Mouse (Mus musculus) limb, embryonic 13.5 days (tissue): ENCODE results near the gene Lmod1. TPM values are rescaled to one million over a fixed set of nuclear protein-coding genes. Genes with fewer than 3 reads are reported as not detected.
"Not testable (repeated sequence)": the region's sequence is repeated elsewhere in the genome, so short reads cannot be mapped to it uniquely, and the experiment has no call there.

Source experiments
- ATAC-seq: fragments of 200-750 bp; cut with Nextera tagmentation; 2 replicates; pipeline ENCODE4 v1.8.0; 2017; ENCODE audit warnings: low read depth, moderate number of reproducible peaks, moderate TSS enrichment; ENCODE audit not compliant: low FRiP score
- H3K27ac ChIP-seq: fragments of 300-500 bp; sonication (generic); 2 replicates; pipeline ENCODE4 v1.5.1; 2015; ENCODE audit warnings: inconsistent platforms, mild to moderate bottlenecking, moderate library complexity
- H3K27me3 ChIP-seq: fragments of 300-500 bp; sonication (generic); 2 replicates; pipeline ENCODE4 v1.6.1; 2015; ENCODE audit warnings: mild to moderate bottlenecking, inconsistent platforms
- H3K36me3 ChIP-seq: fragments of 300-500 bp; sonication (generic); 2 replicates; pipeline ENCODE4 v1.6.1; 2015; ENCODE audit warnings: inconsistent platforms, mild to moderate bottlenecking, moderate library complexity
- H3K4me1 ChIP-seq: fragments of 300-500 bp; sonication (generic); 2 replicates; pipeline ENCODE4 v1.6.1; 2015; ENCODE audit warnings: inconsistent platforms
- H3K4me2 ChIP-seq: fragments of 300-500 bp; sonication (generic); replicated peaks from 2 replicates; pipeline ENCODE4 v1.6.1; 2015; ENCODE audit warnings: inconsistent platforms, mild to moderate bottlenecking, moderate library complexity
- H3K4me3 ChIP-seq: fragments of 300-500 bp; sonication (generic); 2 replicates; pipeline ENCODE4 v1.5.1; 2015; ENCODE audit warnings: moderate library complexity, mild to moderate bottlenecking, inconsistent platforms
- H3K9ac ChIP-seq: fragments of 300-500 bp; sonication (generic); 2 replicates; pipeline ENCODE4 v1.6.1; 2015; ENCODE audit warnings: mild to moderate bottlenecking, inconsistent platforms
- H3K9me3 ChIP-seq: fragments of 300-500 bp; sonication (generic); 2 replicates; pipeline ENCODE4 v1.6.1; 2016; ENCODE audit warnings: inconsistent platforms
- WGBS: fragments of 180-500 bp; shearing (Covaris S2); methylation state at CpG from one replicate; pipeline ENCODE4 v1.1.7; 2015; 5-methylcytosine and 5-hydroxymethylcytosine counted together
- polyA plus RNA-seq: library from polyadenylated mRNA; unstranded; fragments of >200 nt; fragmentation: Nextera tagmentation; extraction: Ambion mirVana; gene quantifications from 2 replicates; pipeline ENCODE4 v1.2.1, GENCODE M21; 2015

The Lmod1 gene
- polyA plus RNA-seq, 1 experiment from 2014 or later, result 0.37 TPM

- ATAC-seq, result no peak
- no peak overlapping the region for H3K27ac ChIP-seq
- no peak overlapping the region for H3K9ac ChIP-seq
- 75% methylated on average over 15 of the region's 15 CpGs for WGBS
- H3K27me3 ChIP-seq, result no peaks in the 10 kb centered on the region
- no peak overlapping the region for H3K4me3 ChIP-seq
- H3K9me3 ChIP-seq, result no peaks in the 10 kb centered on the region
- H3K36me3 ChIP-seq, result peaks cover 39% of the 10 kb centered on the region
- H3K4me2 ChIP-seq, result no peak overlapping the region
- peaks cover 2% of the 10 kb centered on the region for H3K4me1 ChIP-seq
Observed at GRCm38 (mm10) chr1:135380071-135380991, 55.7 kb downstream of the Lmod1 start.

- not testable (repeated sequence) for H3K9me3 ChIP-seq, H3K4me1 ChIP-seq, H3K27ac ChIP-seq, H3K4me3 ChIP-seq, H3K27me3 ChIP-seq, H3K4me2 ChIP-seq, H3K9ac ChIP-seq, ATAC-seq
- WGBS, result 66% methylated on average over 6 of the region's 6 CpGs
- peaks cover 51% of the 10 kb centered on the region for H3K36me3 ChIP-seq
Observed at GRCm38 (mm10) chr1:135381560-135381959, 57.0 kb downstream of the Lmod1 start.

GRCm38 (mm10) chr1:135384171-135384570 is 59.6 kb downstream of the Lmod1 start:
- H3K9me3 ChIP-seq, result no peaks in the 10 kb centered on the region
- no peak for ATAC-seq
- peaks cover 77% of the 10 kb centered on the region for H3K36me3 ChIP-seq
- H3K27me3 ChIP-seq, result no peaks in the 10 kb centered on the region
- no peak overlapping the region for H3K27ac ChIP-seq
- no peak overlapping the region for H3K4me3 ChIP-seq
- H3K9ac ChIP-seq, result no peak overlapping the region
- whole genome bisulfite sequencing, result 98% methylated on average over 5 of the region's 5 CpGs
- H3K4me2 ChIP-seq, result no peak overlapping the region
- no peaks in the 10 kb centered on the region for H3K4me1 ChIP-seq

- no peak for ATAC-seq
- H3K36me3 ChIP-seq, result peaks cover 87% of the 10 kb centered on the region
- no peak overlapping the region for H3K4me3 ChIP-seq
- H3K27me3 ChIP-seq, result no peaks in the 10 kb centered on the region
- H3K4me1 ChIP-seq, result no peaks in the 10 kb centered on the region
- WGBS, result 89% methylated on average over 9 of the region's 9 CpGs
- no peaks in the 10 kb centered on the region for H3K9me3 ChIP-seq
- H3K9ac ChIP-seq, result no peak overlapping the region
- H3K27ac ChIP-seq, result no peak overlapping the region
- H3K4me2 ChIP-seq, result no peak overlapping the region
Observed at GRCm38 (mm10) chr1:135385161-135385560, 60.6 kb downstream of the Lmod1 start.

GRCm38 (mm10) chr1:135399466-135399865 is 74.9 kb downstream of the Lmod1 start:
- H3K27me3 ChIP-seq, result no peaks in the 10 kb centered on the region
- H3K9ac ChIP-seq, result no peak overlapping the region
- no peak overlapping the region for H3K4me2 ChIP-seq
- no peak for ATAC-seq
- H3K36me3 ChIP-seq, result peaks cover 90% of the 10 kb centered on the region
- H3K4me3 ChIP-seq, result no peak overlapping the region
- no peaks in the 10 kb centered on the region for H3K9me3 ChIP-seq
- 90% methylated on average over 5 of the region's 5 CpGs for WGBS
- H3K27ac ChIP-seq, result no peak overlapping the region
- H3K4me1 ChIP-seq, result no peaks in the 10 kb centered on the region

GRCm38 (mm10) chr1:135401452-135402110 is 77.0 kb downstream of the Lmod1 start:
- no peak overlapping the region for H3K4me3 ChIP-seq
- 96% methylated on average over 3 of the region's 3 CpGs for WGBS
- no peak for ATAC-seq
- peaks cover 90% of the 10 kb centered on the region for H3K36me3 ChIP-seq
- H3K9me3 ChIP-seq, result no peaks in the 10 kb centered on the region
- H3K27me3 ChIP-seq, result no peaks in the 10 kb centered on the region
- H3K4me1 ChIP-seq, result no peaks in the 10 kb centered on the region
- no peak overlapping the region for H3K4me2 ChIP-seq
- H3K27ac ChIP-seq, result no peak overlapping the region
- H3K9ac ChIP-seq, result no peak overlapping the region

- H3K4me2 ChIP-seq, result no peak overlapping the region
- H3K4me1 ChIP-seq, result no peaks in the 10 kb centered on the region
- no peak overlapping the region for H3K4me3 ChIP-seq
- H3K36me3 ChIP-seq, result peaks cover 96% of the 10 kb centered on the region
- H3K27me3 ChIP-seq, result no peaks in the 10 kb centered on the region
- no peak overlapping the region for H3K9ac ChIP-seq
- no peak overlapping the region for H3K27ac ChIP-seq
- no peak for ATAC-seq
- 89% methylated on average over 7 of the region's 7 CpGs for WGBS
- no peaks in the 10 kb centered on the region for H3K9me3 ChIP-seq
Observed at GRCm38 (mm10) chr1:135405356-135405755, 80.7 kb downstream of the Lmod1 start.

- H3K4me3 ChIP-seq, result no peak overlapping the region
- ATAC-seq, result no peak
- no peaks in the 10 kb centered on the region for H3K9me3 ChIP-seq
- no peak overlapping the region for H3K9ac ChIP-seq
- no peaks in the 10 kb centered on the region for H3K27me3 ChIP-seq
- no peak overlapping the region for H3K27ac ChIP-seq
- no peak overlapping the region for H3K4me2 ChIP-seq
- H3K36me3 ChIP-seq, result peaks cover 95% of the 10 kb centered on the region
- WGBS, result 95% methylated on average over 4 of the region's 4 CpGs
- H3K4me1 ChIP-seq, result no peaks in the 10 kb centered on the region
Observed at GRCm38 (mm10) chr1:135408973-135409372, 84.4 kb downstream of the Lmod1 start.

- H3K27me3 ChIP-seq, result no peaks in the 10 kb centered on the region
- peaks cover 95% of the 10 kb centered on the region for H3K36me3 ChIP-seq
- no peak for ATAC-seq
- no peaks in the 10 kb centered on the region for H3K9me3 ChIP-seq
- no peak overlapping the region for H3K4me3 ChIP-seq
- H3K9ac ChIP-seq, result no peak overlapping the region
- H3K4me2 ChIP-seq, result no peak overlapping the region
- H3K27ac ChIP-seq, result no peak overlapping the region
- WGBS, result 93% methylated on average over 2 of the region's 2 CpGs
- H3K4me1 ChIP-seq, result no peaks in the 10 kb centered on the region
Observed at GRCm38 (mm10) chr1:135410967-135411366, 86.4 kb downstream of the Lmod1 start.

- peaks cover 95% of the 10 kb centered on the region for H3K36me3 ChIP-seq
- H3K27me3 ChIP-seq, result no peaks in the 10 kb centered on the region
- no peak for ATAC-seq
- no peaks in the 10 kb centered on the region for H3K9me3 ChIP-seq
- no peak overlapping the region for H3K27ac ChIP-seq
- H3K4me3 ChIP-seq, result no peak overlapping the region
- H3K4me2 ChIP-seq, result no peak overlapping the region
- H3K9ac ChIP-seq, result no peak overlapping the region
- no peaks in the 10 kb centered on the region for H3K4me1 ChIP-seq
- 81% methylated on average over 4 of the region's 4 CpGs for WGBS
Observed at GRCm38 (mm10) chr1:135412130-135412529, 87.5 kb downstream of the Lmod1 start.

GRCm38 (mm10) chr1:135413996-135414395 is 89.4 kb downstream of the Lmod1 start:
- Histone ChIP-seq H3K27me3 (no peaks in the 10 kb centered on the region), H3K4me2 (no peak overlapping the region), H3K9ac (no peak overlapping the region), H3K27ac (no peak overlapping the region), H3K36me3 (peaks cover 96% of the 10 kb centered on the region), H3K4me1 (no peaks in the 10 kb centered on the region), H3K9me3 (no peaks in the 10 kb centered on the region), H3K4me3 (no peak overlapping the region)
- no peak for ATAC-seq
